Mouse (Mus musculus): Measurements from ENCODE around the gene Gm37240.

Gm37240 gene

DNA sequence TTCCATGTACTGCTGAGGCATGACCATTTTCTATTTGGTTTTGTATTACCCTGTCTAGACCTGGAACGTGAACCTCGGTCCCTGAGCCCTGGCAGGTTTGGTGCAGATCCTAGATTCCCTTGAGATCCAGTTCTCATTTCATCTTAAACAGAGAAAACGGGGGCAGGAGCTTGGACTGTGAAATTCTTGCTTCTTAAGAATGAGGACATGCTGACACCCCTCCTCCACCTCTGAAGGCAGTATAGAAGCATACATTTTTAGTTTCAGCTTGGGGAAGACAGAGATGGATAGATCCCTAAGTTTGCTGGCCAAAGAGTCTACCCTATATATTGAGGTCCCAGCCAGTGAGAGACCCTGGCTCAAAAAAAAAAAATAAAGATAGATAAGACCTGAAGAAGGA lies 742.9 kb downstream of the Gm37240 start:
- DNase-seq (ENCODE audit: low read depth, low spot score): no peak

DNA sequence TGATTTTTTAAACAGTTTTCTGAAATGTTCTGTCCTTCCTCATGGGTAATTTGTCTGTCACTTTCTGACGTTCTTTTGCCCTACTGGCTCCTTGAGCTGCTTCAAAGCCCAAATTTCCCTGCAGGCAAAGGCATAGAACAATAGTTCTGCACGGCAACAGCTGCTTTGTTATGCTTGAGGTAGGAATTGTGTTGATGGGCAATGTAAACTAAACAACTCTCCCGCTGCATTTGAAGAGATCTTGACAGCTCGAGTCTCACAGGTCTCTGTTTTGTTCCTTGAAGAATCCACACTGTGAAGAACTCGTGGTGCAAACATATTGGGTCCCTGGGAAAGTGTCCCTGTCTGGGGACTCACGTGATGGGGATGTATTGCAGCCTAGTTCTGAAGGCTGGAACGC lies 746.8 kb downstream of the Gm37240 start:
- no peak for DNase-seq (ENCODE audit: low read depth, low spot score)

DNA sequence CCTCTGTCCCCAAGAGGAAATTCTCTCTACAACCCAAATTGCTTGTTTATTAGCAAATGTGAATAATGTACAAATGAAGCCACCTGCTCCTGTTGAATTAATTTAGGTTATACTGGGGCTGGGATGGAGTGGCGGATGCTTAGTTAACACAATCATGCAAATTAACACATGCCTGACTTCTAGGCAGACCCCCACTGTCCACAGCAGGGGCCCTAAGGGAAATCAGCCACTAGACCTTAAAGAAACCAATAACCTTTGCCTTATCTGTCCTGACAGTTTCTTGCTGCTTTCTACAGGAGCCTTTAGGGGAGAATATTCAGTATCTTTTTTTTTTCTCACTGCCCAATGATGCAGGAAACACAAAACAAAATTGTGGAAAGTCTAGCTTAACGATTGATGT lies 748.9 kb downstream of the Gm37240 start:
- no peak for DNase-seq (ENCODE audit: low read depth, low spot score)

DNA sequence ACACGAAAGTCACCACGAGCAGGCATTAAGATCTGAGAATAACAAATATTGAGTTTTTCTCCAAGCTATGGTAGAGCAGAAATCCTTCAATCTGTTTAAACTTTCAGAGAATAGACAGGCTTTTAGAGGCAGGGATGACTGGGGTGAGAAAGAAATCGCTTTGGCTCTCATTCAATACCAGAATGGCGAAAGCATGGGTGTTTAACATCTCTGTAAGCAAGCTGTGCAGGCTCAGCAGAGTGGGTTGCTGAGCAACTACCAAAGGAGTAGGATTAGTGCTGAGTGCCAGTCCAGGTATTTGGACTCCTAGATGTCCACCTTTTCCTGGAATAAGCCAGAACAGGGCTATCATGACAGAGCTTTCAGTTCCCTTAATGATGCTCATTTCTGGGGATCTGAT lies 753.8 kb downstream of the Gm37240 start:
- DNase-seq (ENCODE audit: low read depth, low spot score): no peak

DNA sequence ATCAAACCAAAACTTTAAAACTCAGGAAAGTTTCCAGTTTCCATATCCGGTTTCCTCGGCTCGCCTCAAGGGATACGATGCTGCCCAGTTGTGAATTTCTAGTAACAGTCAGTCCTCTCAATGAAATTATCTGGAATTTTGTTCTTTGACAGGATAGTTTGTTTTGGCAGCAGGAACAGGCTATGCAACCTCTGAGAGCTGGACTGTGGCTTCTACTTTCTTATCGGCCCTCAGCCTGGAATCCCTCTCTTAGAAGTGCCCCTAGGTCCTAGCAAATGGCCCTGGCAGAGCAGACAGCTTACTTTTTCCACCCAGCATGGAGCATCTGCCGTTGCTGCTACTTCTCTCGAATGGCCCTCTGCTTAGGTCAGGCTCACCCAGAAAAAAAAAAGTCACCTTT lies 755.4 kb downstream of the Gm37240 start:
- no peak for DNase-seq (ENCODE audit: low read depth, low spot score)

DNA sequence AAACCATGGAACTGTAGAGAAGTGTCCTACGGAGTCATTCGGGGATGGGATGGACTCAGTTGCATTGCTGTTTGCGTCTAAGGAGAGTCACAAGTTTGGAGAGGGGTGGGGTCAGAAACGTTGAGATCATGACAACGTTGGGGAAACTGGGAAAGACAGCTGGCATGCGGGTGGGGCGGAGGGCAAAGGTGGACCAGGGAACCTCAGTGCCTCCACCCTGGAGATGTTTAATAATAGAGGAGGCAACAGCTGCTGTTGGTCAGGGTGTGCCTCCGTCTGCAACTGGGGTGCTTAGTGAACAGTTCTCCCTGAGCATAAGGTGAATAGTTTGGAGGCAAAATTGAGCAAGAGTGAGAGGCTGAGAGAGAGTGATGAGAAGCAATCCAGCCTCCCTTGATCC lies 758.8 kb downstream of the Gm37240 start:
- no peak for DNase-seq (ENCODE audit: low read depth, low spot score)

DNA sequence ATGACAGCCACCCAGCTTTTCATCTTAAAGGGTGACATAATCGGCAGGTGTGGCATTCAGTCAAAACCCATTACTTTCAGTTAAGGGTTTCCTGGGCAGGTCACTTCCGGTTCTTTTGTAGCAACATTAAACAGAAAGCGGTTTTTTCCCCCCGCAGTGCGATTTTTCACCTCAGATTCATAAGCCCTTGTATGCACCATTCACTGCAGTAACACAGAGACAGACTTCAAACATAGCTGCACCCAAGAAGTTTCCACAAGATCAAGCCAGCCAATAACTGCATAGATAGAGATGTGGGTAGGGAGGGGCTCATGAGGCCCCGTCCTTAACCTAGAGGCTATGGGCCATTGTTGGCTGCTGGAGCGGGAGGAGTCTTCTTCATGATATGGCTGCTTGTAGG lies 760.3 kb downstream of the Gm37240 start:
- DNase-seq (ENCODE audit: low read depth, low spot score): no peak

DNA sequence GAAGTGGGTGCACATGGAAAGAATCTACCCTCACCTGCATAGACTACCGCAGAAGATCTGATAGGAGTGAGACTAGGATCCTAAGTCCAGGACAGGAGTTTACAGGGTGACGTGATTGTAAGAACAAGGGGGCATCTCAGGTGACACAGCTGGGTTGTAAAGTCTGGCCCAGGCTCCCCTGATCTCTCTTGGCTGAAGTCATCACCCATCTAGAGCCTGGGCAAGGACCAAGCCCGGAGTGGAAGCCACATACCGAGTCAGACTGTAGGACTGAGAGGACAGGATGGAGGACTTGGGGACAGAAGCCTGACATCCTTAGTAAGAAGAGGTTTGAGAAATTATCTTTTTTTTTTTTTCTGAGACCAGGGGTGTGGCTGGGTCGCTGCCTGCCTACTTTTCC lies 761.8 kb downstream of the Gm37240 start:
- no peak for DNase-seq (ENCODE audit: low read depth, low spot score)

DNA sequence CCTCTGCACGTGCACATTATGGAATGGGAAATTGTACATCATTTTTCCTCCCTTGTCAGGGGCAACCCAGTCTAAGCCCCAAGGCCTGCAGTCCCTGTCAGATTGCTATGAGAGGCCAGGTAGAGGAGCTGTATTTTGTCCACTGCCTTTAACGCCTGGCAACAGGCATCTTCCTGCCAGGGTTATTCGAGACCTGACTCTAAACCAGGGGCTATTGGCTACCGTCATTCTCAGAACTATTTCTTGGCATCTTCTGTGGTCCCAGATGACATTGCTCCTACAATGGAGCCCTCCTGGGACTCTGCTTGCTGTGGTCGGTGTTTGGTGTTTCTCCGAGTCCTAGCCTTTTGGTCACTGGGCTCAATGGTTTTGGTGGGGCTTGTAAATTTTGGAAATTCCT lies 762.4 kb downstream of the Gm37240 start:
- no peak for DNase-seq (ENCODE audit: low read depth, low spot score)

DNA sequence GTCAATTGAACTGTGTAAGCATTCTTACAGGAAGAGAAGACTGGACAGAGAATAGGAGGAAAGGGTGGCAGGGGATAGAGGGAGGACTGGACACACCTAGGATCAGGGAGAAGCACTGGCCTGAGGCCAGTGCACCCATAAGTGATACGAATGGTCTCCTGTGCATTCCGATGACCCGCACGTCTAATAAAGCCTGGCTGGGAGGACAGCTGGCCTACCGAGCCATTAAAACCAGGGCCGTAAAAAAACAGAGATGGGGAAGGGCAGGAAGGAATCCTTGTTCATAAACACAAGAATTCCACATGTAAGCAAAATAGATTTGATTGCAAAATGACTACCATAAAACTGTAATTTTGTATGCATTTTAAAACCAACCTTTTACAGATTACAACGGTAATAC lies 762.9 kb downstream of the Gm37240 start:
- DNase-seq (ENCODE audit: low read depth, low spot score): no peak

DNA sequence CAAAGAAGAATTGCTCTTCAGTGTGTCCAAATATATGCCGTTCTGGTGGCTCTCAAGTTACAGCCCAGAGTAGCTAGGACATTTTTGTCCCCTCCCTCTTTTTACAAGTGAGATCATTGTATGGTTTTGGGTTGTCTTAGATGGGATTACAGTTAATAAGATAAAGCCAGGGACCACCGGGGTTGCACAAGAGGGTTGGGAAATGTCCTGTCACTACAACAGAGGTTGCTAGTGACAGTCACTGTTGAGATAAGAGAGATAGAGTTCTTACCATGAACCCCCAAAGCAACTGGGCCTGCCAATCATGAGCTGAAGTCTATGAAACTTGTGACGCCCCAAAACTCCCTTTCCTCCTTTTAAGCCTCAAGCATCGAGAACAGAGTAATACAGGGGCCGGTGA lies 769.6 kb downstream of the Gm37240 start:
- no peak for DNase-seq (ENCODE audit: low read depth, low spot score)

DNA sequence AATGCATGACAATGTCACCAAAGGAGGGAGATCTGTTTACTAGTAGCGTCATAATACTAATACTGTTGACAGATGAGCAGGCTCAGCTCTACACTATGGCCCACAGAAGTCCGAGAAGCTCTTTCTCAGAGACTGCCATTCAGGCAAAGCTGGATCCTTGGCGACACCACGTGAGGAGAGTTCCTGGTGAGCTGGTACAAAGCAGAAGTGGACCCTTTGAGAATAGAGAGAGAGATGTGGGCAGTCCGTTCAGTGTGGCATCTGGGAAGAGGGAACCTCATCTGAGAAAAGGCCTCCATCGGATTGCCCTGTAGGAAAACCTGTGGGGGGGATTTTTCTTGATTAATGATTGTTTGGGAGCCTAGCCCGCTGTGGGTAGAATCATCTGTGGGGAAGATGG lies 770.3 kb downstream of the Gm37240 start:
- DNase-seq (ENCODE audit: low read depth, low spot score): no peak

DNA sequence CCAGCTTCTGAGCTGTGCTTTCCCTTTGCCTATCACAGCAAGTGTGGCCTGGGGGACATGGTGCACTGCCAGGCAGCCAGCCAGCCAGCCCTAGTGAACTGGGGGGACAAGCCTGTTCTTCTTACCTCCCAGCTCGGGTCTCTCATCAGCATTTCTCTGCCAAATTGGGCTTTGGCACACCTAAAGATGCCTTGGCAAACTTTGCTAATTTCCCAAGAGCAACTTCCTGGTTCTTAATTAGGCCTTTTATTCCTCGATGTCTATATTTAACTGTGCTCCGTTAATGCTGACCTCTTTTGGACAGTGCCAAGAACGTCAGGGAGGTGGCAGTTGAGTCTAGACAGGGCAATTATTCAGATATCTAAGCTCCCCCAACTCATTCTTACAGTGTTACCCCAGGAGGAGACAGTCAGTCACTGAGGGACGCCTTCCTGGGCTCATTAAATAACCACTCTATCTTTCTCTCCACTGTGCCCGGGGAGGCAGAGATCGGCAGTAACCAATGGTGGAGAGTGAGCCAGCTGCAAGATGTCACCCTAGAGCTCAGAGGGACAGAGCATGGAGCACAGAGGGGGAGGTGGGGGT lies 771.3 kb downstream of the Gm37240 start:
- DNase-seq (ENCODE audit: low read depth, low spot score): no peak

DNA sequence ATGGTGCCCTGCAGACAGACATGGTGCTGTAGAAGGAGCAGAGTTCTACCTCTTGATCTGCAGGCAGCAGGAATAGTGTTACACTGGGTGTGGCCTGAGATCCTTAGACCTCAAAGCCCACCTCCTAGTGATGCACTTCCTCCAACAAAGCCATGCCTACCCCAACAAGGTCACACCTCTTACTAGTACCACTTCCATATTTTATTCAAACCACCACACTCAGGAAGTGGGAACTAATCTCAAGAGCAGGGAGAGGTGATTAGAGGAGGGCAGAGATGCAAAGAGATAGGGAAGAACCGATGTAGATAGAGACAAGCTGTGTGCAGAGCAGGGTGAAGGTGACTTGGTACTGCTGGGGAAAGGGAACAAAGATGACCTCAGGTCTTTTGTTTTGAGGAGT lies 773.8 kb downstream of the Gm37240 start:
- no peak for DNase-seq (ENCODE audit: low read depth, low spot score)

DNA sequence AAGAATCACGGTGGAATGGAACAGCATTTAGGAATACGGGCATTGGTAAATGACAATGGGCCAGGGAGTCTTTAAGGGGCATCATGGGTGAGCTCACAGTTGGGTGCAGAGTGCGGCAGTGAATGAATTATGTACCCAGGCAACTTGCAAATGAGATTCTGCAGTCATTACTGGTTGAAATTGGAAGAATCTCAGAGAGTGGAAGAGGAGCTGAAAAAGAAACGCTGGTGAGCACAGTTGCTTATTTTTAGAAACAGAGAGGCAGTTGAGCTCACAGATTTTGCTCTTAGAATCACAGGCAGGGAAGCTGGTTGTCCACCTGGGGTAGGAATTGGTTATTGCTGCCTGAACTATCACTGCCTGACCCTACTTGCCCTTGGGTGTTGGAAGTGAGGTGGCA lies 776.6 kb downstream of the Gm37240 start:
- DNase-seq (ENCODE audit: low read depth, low spot score): no peak

DNA sequence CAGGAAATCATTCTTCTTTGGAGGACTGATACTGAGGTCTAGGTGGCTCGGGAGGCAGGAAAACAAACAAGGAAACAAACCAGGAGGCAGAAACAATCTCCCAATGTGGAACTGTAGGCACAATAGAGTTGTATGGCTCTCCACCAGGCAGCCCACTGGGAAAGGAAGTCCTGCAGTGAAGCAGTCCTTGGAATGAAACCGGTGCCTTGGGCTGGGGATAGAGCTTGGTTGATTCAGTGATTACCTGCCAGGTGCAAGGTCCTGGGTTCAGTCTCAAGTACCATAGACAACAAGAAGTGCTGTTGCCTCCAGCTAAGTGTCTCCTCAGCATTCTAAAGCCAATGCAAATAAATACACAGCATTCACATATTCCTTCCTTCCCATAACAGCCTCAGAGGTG lies 778.1 kb downstream of the Gm37240 start:
- DNase-seq (ENCODE audit: low read depth, low spot score): no peak

DNA sequence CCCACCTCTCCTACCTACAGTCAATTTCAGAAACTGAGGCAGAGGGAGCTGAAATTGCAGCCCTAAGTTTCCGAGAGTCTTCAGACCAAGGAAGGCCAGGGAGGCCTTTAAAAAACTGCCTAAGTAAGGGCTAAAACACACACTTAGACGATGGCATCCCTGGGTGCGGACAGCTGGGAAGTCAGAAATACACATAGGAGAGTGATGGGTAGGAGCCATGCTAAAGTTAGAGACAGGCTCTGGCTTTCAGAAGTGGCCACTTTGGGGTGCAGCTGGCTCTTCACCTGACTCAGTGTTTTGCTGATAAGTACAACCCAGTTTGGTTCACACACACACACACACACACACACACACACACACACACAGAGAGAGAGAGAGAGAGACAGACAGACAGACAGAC lies 778.9 kb downstream of the Gm37240 start:
- DNase-seq (ENCODE audit: low read depth, low spot score): no peak

DNA sequence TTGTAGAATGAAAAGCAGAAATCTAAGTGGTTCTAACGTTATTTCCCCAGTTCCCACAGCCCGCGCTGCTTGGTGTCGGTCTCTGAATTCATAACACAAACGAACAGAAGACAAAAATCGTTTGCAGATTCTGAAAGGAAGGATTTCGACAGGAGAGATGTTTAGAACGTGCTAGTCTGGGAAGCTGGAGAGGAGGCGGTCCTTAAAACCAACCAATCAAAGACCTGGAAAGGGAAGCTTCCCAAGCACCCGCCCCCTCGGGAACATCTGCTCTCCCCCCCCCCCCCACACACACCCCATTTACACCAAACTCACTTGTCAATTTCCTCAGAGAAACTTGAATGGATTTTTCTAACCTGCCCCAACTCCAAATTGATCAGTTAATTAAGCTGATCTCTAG lies 780.4 kb downstream of the Gm37240 start:
- no peak for DNase-seq (ENCODE audit: low read depth, low spot score)

DNA sequence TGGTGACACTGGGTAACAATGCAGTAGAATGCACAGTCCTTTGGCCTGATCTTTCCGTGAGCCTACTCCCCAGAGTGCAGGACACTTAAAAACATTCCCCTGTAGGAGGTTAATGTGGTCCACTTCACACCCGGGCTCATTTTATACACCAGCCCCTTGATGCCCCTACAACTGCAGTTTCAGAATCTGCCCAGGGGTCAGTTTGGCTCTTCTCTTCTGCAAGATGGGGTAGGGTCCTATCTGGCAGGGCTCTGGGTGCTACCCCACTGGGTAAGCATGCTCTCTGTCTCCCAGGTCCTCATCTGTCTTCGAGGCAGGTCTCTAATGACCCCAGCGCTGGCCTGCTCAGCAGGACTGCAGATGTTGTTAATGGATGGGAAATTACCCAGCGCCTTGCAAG lies 783.0 kb downstream of the Gm37240 start:
- no peak for DNase-seq (ENCODE audit: low read depth, low spot score)

DNA sequence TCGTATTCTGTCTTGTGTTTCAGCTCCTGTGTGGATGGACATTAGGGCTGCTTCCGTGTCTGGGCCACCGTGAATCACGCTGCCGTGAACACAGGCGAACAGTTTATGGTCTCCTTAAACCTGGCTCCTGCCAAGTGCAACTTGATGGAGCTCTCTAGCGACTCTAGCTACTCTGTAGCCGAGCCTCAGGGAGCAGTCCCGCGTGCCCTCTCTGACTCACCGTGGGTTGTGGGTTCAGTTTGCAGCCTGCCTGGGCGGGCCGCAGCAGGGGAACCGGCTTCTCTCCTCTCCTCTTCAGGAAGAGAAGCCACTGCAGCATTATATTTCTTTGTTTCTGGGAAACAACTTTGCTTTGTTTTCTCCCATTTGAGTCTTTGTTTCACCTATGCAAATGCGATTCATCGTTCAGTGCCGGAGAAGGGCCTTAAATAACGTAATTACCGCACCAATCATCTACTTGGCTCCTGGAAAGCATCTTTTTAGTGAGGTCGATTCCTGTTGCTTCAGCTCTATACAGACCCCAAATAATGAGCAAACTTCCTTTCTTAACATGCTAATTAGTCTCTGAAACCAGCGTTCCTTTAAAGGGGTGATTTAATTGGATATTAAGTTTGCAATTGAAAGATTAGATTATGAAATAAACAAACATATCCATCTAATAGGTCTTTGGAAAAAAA lies 806.3 kb downstream of the Gm37240 start:
- no peak for DNase-seq (ENCODE audit: low read depth, low spot score)

DNA sequence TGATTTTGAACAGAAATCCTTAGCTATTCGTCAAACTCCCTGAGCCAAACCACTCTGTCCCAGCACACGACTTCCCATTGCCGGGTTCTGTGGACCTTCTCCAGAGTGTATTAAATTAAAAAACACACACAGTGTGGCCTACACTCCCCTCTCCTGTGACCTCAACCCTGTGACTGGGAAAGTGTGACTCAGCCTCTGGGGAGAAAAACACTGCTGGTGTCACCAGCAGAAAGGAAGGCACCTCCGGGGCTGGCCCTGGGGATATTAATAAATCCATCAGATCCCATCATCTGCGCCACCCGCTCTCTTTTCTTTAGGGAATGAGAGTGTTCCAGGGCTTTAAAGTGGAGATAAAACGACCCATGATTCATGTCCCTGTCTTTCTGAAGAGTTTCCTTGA lies 823.2 kb downstream of the Gm37240 start:
- DNase-seq (ENCODE audit: low read depth, low spot score): no peak

DNA sequence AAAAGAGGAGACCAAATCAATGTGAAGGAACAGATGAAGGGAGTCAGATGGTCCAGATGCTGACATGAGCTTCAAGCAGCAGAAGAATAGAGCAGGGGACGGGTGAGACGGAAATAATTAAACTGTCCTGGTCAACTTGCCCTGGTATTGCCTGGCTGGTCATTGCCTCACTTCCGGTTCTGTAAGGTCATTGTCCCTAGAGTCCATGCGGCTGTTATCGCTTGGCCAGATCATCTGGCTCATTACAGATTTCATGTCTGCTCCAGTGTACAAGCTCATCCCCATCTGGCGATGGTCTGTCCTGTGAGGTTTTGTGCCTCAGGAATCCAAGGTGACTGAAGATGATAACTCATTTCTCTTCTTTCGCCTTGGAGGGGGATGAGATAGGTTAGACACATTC lies 827.2 kb downstream of the Gm37240 start:
- DNase-seq (ENCODE audit: low read depth, low spot score): no peak

DNA sequence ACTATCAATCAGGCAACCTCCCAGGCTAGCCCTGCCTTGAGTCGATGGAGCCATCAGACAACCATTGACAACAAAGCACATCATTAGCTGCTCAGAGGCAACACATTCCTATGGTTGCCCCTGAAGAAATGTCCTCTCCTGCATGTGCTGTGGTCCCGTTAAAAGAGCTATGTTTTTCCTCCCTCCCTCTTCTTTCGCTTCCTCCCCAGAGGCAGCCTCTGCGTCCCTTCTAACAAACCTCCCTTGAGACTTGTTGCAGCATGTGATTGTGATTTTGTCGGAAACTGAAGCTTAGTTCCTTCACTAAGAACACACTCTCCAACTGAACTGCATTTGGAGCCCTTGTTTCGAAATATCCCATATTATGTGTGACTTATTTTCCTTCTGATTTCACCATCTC lies 830.1 kb downstream of the Gm37240 start:
- no peak for DNase-seq (ENCODE audit: low read depth, low spot score)

DNA sequence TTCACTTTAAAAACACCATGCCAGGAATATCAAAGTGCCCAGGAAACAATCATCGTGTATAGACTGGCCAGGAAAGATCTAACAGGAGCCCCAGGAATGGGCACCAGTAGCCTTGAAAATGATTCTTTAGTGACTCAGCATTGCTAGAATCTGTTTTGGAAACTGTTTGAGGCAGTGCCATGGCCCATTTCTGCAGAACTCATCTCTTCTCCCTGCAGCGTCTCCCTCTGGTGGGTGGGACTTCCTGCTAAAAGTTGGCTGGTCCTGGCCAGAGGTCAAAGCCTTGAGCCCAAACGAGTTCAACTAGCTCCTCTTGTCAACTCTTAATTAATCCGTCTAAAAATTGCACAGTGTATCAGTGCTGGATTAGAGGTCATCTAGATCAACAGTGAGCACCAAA lies 833.8 kb downstream of the Gm37240 start:
- no peak for DNase-seq (ENCODE audit: low read depth, low spot score)

Measured in retina, adult 2 months (tissue).